Mouse (Mus musculus) CH12.LX (cell line): ENCODE data around the gene Pcdh15. TPM values are rescaled to one million over a fixed set of nuclear protein-coding genes. Genes with fewer than 3 reads are reported as not detected.

Experiments
- DNase-seq: peaks from one replicate; pipeline ENCODE4 v3.0.0-alpha.2; 2013; ENCODE audit errors: extremely low read depth
- H3K27ac ChIP-seq: 2 replicates; pipeline ENCODE4 v1.5.1; 2012; ENCODE audit warnings: low read depth, mild to moderate bottlenecking, control low read depth, moderate library complexity; ENCODE audit not compliant: insufficient read depth
- H3K27me3 ChIP-seq: replicated peaks from 2 replicates; pipeline ENCODE3; 2012; ENCODE audit warnings: inconsistent platforms
- H3K36me3 ChIP-seq, 2 experiments: replicated peaks in 1 of 2; 2 replicates each; pipeline versions ENCODE3 to v1.6.1; 2012; ENCODE audit warnings: inconsistent platforms in 1 of 2, low read length in 1 of 2, mild to moderate bottlenecking in 1 of 2, mixed read lengths in 1 of 2, moderate library complexity in 1 of 2; ENCODE audit not compliant: control insufficient read depth in 1 of 2, insufficient read depth in 1 of 2
- H3K4me1 ChIP-seq, 2 experiments: 2 replicates each; pipeline ENCODE4 v1.6.1; 2012; ENCODE audit warnings: inconsistent platforms in 1 of 2, moderate library complexity in 1 of 2; ENCODE audit not compliant: insufficient read depth in 2 of 2, control insufficient read depth in 1 of 2
- H3K4me2 ChIP-seq: 2 replicates; pipeline ENCODE4 v1.6.1; 2012; ENCODE audit warnings: low read depth, mild to moderate bottlenecking, control low read depth; ENCODE audit not compliant: poor library complexity, insufficient read depth, severe bottlenecking
- H3K4me3 ChIP-seq, 3 experiments: fragments of 150-350 bp in 1 of 3; sonication (generic) in 1 of 3; replicated peaks in 1 of 3; 2 replicates each; pipeline versions ENCODE3 to v1.5.1; 2011 to 2012; ENCODE audit warnings: low read depth in 2 of 3, low read length in 2 of 3, mild to moderate bottlenecking in 2 of 3, moderate library complexity in 2 of 3, control low read depth in 1 of 3, improper control_type of control experiment in 1 of 3, inconsistent platforms in 1 of 3, mixed read lengths in 1 of 3; ENCODE audit not compliant: poor library complexity in 1 of 3
- H3K79me2 ChIP-seq: replicated peaks from 2 replicates; pipeline ENCODE4 v1.6.1; 2012; ENCODE audit warnings: mild to moderate bottlenecking, moderate library complexity; ENCODE audit not compliant: control insufficient read depth, poor library complexity, insufficient read depth, severe bottlenecking; ENCODE audit errors: extremely low read depth
- H3K9ac ChIP-seq: 2 replicates; pipeline ENCODE4 v1.6.1; 2012; ENCODE audit warnings: low read depth, mild to moderate bottlenecking, control low read depth, moderate library complexity; ENCODE audit not compliant: insufficient read depth
- H3K9me3 ChIP-seq: replicated peaks from 2 replicates; pipeline ENCODE3; 2012; ENCODE audit warnings: low read length, inconsistent platforms, mixed read lengths
- CTCF ChIP-seq, 2 experiments: IDR thresholded peaks in 1 of 2; conservative IDR thresholded peaks in 1 of 2; 2 replicates each; pipeline ENCODE4 v1.5.1; 2011 to 2012; ENCODE audit warnings: low read depth in 2 of 2, low read length in 2 of 2, improper control_type of control experiment in 1 of 2, inconsistent platforms in 1 of 2, mild to moderate bottlenecking in 1 of 2, moderate library complexity in 1 of 2
- E2F4 ChIP-seq: IDR thresholded peaks from 2 replicates; pipeline ENCODE4 v1.6.1; 2011; ENCODE audit warnings: low read depth, low read length, improper control_type of control experiment; ENCODE audit not compliant: insufficient replicate concordance
- ELF1 ChIP-seq: IDR thresholded peaks from 2 replicates; pipeline ENCODE4 v1.6.1; 2014; ENCODE audit warnings: low read depth, mild to moderate bottlenecking, inconsistent platforms, low read length, improper control_type of control experiment
- HCFC1 ChIP-seq: IDR thresholded peaks from 2 replicates; pipeline ENCODE4 v1.6.1; 2012; ENCODE audit warnings: low read depth, mild to moderate bottlenecking, inconsistent platforms, low read length, improper control_type of control experiment
- JUN ChIP-seq: IDR thresholded peaks from 2 replicates; pipeline ENCODE4 v1.6.1; 2011; ENCODE audit warnings: low read depth, mild to moderate bottlenecking, low read length, improper control_type of control experiment, moderate library complexity; ENCODE audit not compliant: insufficient read depth
- JUND ChIP-seq: conservative IDR thresholded peaks from 2 replicates; pipeline ENCODE4 v1.6.1; 2011; ENCODE audit warnings: low read depth, low read length, improper control_type of control experiment
- KAT2A ChIP-seq: IDR thresholded peaks from 2 replicates; pipeline ENCODE4 v1.6.1; 2012; ENCODE audit warnings: low read length, improper control_type of control experiment, inconsistent platforms; ENCODE audit not compliant: insufficient replicate concordance
- MAFK ChIP-seq: IDR thresholded peaks from 2 replicates; pipeline ENCODE4 v1.6.1; 2011; ENCODE audit warnings: low read length, improper control_type of control experiment; ENCODE audit not compliant: insufficient replicate concordance
- MAX ChIP-seq: IDR thresholded peaks from 2 replicates; pipeline ENCODE4 v1.6.1; 2011; ENCODE audit warnings: low read length, improper control_type of control experiment
- MAZ ChIP-seq: IDR thresholded peaks from 2 replicates; pipeline ENCODE4 v1.6.1; 2012; ENCODE audit warnings: low read depth, mild to moderate bottlenecking, inconsistent platforms, low read length, improper control_type of control experiment, moderate library complexity
- MEF2A ChIP-seq: IDR thresholded peaks from 2 replicates; pipeline ENCODE4 v1.6.1; 2014; ENCODE audit warnings: low read depth, mild to moderate bottlenecking, inconsistent platforms, low read length, improper control_type of control experiment, borderline replicate concordance
- MYC ChIP-seq: IDR thresholded peaks from 2 replicates; pipeline ENCODE4 v1.6.1; 2011; ENCODE audit warnings: low read depth, mild to moderate bottlenecking, improper control_type of control experiment, low read length
- NELFE ChIP-seq: IDR thresholded peaks from 2 replicates; pipeline ENCODE4 v1.6.1; 2011; ENCODE audit warnings: low read depth, low read length, improper control_type of control experiment
- POLR2A ChIP-seq: IDR thresholded peaks from 2 replicates; pipeline ENCODE4 v1.6.1; 2011; ENCODE audit warnings: low read depth, mild to moderate bottlenecking, improper control_type of control experiment, low read length
- POLR2AphosphoS2 ChIP-seq: IDR thresholded peaks from 2 replicates; pipeline ENCODE4 v1.6.1; 2011; ENCODE audit warnings: low read depth, low read length, improper control_type of control experiment
- RAD21 ChIP-seq: IDR thresholded peaks from 2 replicates; pipeline ENCODE4 v1.6.1; 2011; ENCODE audit warnings: low read depth, mild to moderate bottlenecking, low read length, improper control_type of control experiment, moderate library complexity
- TBP ChIP-seq: conservative IDR thresholded peaks from 2 replicates; pipeline ENCODE4 v1.6.1; 2011; ENCODE audit warnings: low read depth, low read length, improper control_type of control experiment
- TCF12 ChIP-seq: IDR thresholded peaks from 2 replicates; pipeline ENCODE4 v1.6.1; 2014; ENCODE audit warnings: low read depth, mild to moderate bottlenecking, inconsistent platforms, low read length, improper control_type of control experiment
- UBTF ChIP-seq: IDR thresholded peaks from 2 replicates; pipeline ENCODE4 v1.6.1; 2012; ENCODE audit warnings: low read depth, mild to moderate bottlenecking, inconsistent platforms, low read length, improper control_type of control experiment, moderate library complexity
- USF2 ChIP-seq: conservative IDR thresholded peaks from 2 replicates; pipeline ENCODE4 v1.6.1; 2011; ENCODE audit warnings: low read depth, low read length, improper control_type of control experiment
- ZC3H11A ChIP-seq: IDR thresholded peaks from 2 replicates; pipeline ENCODE4 v1.6.1; 2012; ENCODE audit warnings: low read depth, mild to moderate bottlenecking, inconsistent platforms, low read length, improper control_type of control experiment
- ZNF384 ChIP-seq: IDR thresholded peaks from 2 replicates; pipeline ENCODE4 v1.6.1; 2012; ENCODE audit warnings: low read depth, low read length, improper control_type of control experiment, inconsistent platforms
- dilution Hi-C: fragments of 300-500 bp; cut with MboI; formaldehyde crosslinking; loops from 2 replicates; pipeline ENCODE4 v1.14.3; 2020; ENCODE audit warnings: low sequenced_read_pairs; ENCODE audit not compliant: extremely low pct_unique_long_range_greater_than_20kb, extremely low pct_ligation_motif_present
- in situ Hi-C: fragments of 300-500 bp; cut with MboI; formaldehyde crosslinking; loops from 3 replicates; pipeline ENCODE4 v1.14.3; 2019; ENCODE audit warnings: low sequenced_read_pairs, low pct_ligation_motif_present, low pct_unique_long_range_greater_than_20kb, mixed read lengths
- polyA plus RNA-seq: library from polyadenylated mRNA; unstranded; fragments of >175 nt; gene quantifications from 2 replicates; pipeline ENCODE4 v1.2.1, GENCODE M21; 2012; ENCODE audit warnings: low read depth; ENCODE audit not compliant: insufficient read length
- total RNA-seq, 2 experiments: library from RNA; depleted of rRNA; stranded (reverse); fragments of 300-350 nt in 1 of 2; fragments of >200 nt in 1 of 2; gene quantifications; 2 replicates each; pipeline ENCODE4 v1.2.3; 2012 to 2014

Gene Pcdh15
- total and polyA plus RNA-seq, 3 experiments: not detected

DNA sequence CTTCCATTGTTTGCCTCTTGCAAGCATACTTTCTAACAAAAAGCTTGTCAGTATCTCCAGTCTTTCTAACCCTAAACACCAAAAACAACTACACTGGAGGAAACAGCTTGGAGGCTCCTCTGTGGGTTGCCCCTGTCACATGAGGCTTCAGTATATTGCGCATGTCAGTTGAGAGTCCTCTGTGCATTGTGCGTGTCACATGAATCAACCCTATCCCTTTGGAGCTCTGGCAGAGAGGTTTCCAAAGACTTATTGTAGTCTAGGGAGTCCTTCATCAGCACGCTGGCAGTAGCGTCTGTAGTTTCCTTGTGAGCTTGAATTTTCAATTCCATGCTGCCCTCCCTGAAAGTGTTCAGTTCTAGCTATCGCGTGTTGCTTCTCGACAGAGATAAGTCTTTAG lies 1236.3 kb downstream of the Pcdh15 start:
- dilution Hi-C loops (no loop called here), in situ Hi-C loops (no loop called here)
- DNase-seq: no peak
- H3K27ac ChIP-seq: no peak overlapping the region
- no peak overlapping the region for H3K9ac ChIP-seq
- TF ChIP-seq MYC (no peak), USF2 (no peak), TCF12 (no peak), HCFC1 (no peak), JUND (no peak), MAX (no peak), TBP (no peak), E2F4 (no peak), NELFE (no peak), ZC3H11A (no peak), POLR2A (no peak), CTCF (conservative IDR thresholded peaks at IDR 0.05 in 1 of 2, IDR thresholded peaks at IDR 0.05 in 1 of 2; ENCODE audit: low read depth in 2 of 2, low read length in 2 of 2) (no peak), ZNF384 (no peak), RAD21 (no peak), MAFK (no peak), POLR2AphosphoS2 (no peak), KAT2A (no peak), MAZ (no peak), JUN (no peak), UBTF (no peak)
- TF ChIP-seq, all 38 proteins: peak for 0
- H3K79me2 ChIP-seq: no peaks in the 10 kb centered on the region
- H3K4me2 ChIP-seq: no peak overlapping the region
- H3K9me3 ChIP-seq: no peaks in the 10 kb centered on the region
- no peaks in the 10 kb centered on the region for H3K27me3 ChIP-seq
- no peaks in the 10 kb centered on the region for H3K36me3 ChIP-seq
- H3K4me1 ChIP-seq: no peaks in the 10 kb centered on the region
- H3K4me3 ChIP-seq: no peak overlapping the region

DNA sequence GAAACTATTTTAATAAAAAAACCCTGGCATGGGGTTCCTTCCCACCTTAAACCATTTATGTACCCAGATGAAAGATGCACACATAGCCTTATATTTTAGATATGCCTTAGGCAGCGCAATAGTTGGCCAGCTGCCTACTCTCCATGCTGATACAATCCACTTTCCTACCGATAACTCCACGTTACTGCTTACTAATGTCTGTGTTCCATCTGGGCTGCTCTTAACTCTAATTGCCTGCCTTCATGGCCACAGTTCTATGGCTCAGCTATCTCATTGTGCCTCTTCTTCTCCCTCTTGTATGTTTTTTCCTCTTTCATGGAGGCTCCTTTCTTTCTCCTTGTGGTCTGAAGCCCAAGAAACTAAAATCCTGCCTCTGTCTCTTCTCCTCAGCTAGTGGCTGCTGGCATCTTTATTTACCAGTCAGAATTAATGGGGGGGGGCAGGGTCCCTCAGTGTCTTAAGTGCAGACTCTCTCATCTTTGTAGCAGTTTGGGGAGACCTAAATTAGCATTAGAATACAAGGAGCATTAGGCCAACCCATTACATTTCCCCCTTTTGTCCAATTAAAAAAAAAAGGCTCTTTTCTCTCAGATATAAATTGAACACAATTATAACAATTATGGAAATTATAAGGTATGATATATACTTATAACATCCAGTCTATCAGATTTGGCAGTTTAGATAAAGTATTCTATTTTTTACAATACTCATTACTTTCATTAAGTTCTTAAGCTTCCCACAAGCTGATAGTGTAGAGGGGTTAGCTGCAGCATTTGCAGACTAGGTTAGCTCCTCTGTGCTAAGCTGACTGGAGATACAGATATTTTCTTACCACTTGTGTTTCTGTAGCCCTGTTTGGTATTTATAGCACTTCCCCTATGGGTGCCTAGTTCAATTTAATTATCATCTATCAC lies 1240.4 kb downstream of the Pcdh15 start:
- no peaks in the 10 kb centered on the region for H3K9me3 ChIP-seq
- in situ Hi-C loops: no loop called here
- H3K27ac ChIP-seq: no peak overlapping the region
- no peak overlapping the region for H3K4me3 ChIP-seq
- TF ChIP-seq RAD21 (no peak), ZC3H11A (no peak), POLR2A (no peak), MEF2A (no peak), ELF1 (no peak), POLR2AphosphoS2 (no peak), CTCF (conservative IDR thresholded peaks at IDR 0.05 in 1 of 2, IDR thresholded peaks at IDR 0.05 in 1 of 2; ENCODE audit: low read depth in 2 of 2, low read length in 2 of 2) (no peak)
- TF ChIP-seq, all 38 proteins: peak for 0
- dilution Hi-C loops: no loop called here
- Histone ChIP-seq H3K9ac (no peak overlapping the region), H3K27me3 (no peaks in the 10 kb centered on the region), H3K79me2 (no peaks in the 10 kb centered on the region), H3K36me3 (no peaks in the 10 kb centered on the region), H3K4me1 (no peaks in the 10 kb centered on the region), H3K4me2 (no peak overlapping the region)
- no peak for DNase-seq
